Mouse (Mus musculus) left cerebral cortex, adult 6 months (tissue): ENCODE results near the gene Rbmxl1. TPM values are rescaled to one million over a fixed set of nuclear protein-coding genes. Genes with fewer than 3 reads are reported as not detected.

ENCODE experiments used
- long read RNA-seq, 2 experiments: library from polyadenylated mRNA; unstranded; transcript quantifications; one replicate each; pipeline ENCODE4 v2.0.0; 2019 to 2020
- polyA plus RNA-seq: library from polyadenylated mRNA; unstranded; fragments of <200 nt; fragmentation: Nextera tagmentation; gene quantifications from 2 replicates; pipeline ENCODE4 v1.2.3, GENCODE M21; 2021

Rbmxl1 gene
- polyA plus RNA-seq: 49.8 and 55.8 TPM in 2 replicates
- long read RNA-seq, experiment 1, transcript Rbmxl1-201 (2 exons, 1,695 nt): minor isoform, 46 of 248 reads
- long read RNA-seq, experiment 1, transcript Rbmxl1-202 (2 exons, 1,622 nt): major isoform, 191 of 248 reads
- long read RNA-seq, experiment 1, partial matches to known transcripts: 0 of 248 reads
- long read RNA-seq, experiment 1, other reads (novel, unspliced or antisense): 11 of 248 reads
- long read RNA-seq, experiment 2, transcript Rbmxl1-201 (2 exons, 1,695 nt): minor isoform, 11 of 85 reads
- long read RNA-seq, experiment 2, transcript Rbmxl1-202 (2 exons, 1,622 nt): major isoform, 58 of 85 reads
- long read RNA-seq, experiment 2, partial matches to known transcripts: 0 of 85 reads
- long read RNA-seq, experiment 2, other reads (novel, unspliced or antisense): 16 of 85 reads

GRCm38 (mm10) chr8:78508719-78509272 is at the start of gene Rbmxl1:
Gene Rbmxl1 (minus strand): TSS chr8:78508898.

GRCm38 (mm10) chr8:78509273-78510031 is 754 bp upstream of the Rbmxl1 start, which contains the start of gene Slc10a7:
Gene Slc10a7 (plus strand): TSS chr8:78509346.

Other genes with a start within 250 kb of the Rbmxl1 start
- not detected in 2 replicates for gene Pou4f2, start 72.3 kb downstream of the Rbmxl1 start, polyA plus RNA-seq
- gene Slc10a7, start 448 bp upstream of the Rbmxl1 start, polyA plus RNA-seq: 1.4 and 3.2 TPM in 2 replicates